Mouse (Mus musculus) left cerebral cortex, adult 8-10 months (tissue): ENCODE data around the gene Gins2. TPM values are rescaled to one million over a fixed set of nuclear protein-coding genes. Genes with fewer than 3 reads are reported as not detected.
A peak's percentile ranks its signal among the peaks of the same experiment; 100 is the strongest.

ENCODE experiments used
- DNase-seq, 2 experiments: peaks; one replicate each; pipeline ENCODE4 v3.0.0; 2022; ENCODE audit warnings: low spot score in 2 of 2
- total RNA-seq, 4 experiments: library from RNA; stranded (reverse); gene quantifications; 2 replicates each; pipeline ENCODE4 v1.2.4; 2022

Gene Gins2
- total RNA-seq, 4 experiments from 2014 or later = 1.1 to 3.3 (median 2.5) TPM

GRCm38 (mm10) chr8:120548313-120548761 is 40.8 kb downstream of the Gins2 start:
- peak in 1 of 2 experiments; percentile 69 for DNase-seq

- no peak for DNase-seq
Observed at GRCm38 (mm10) chr8:120547562-120547961, 41.5 kb downstream of the Gins2 start.

GRCm38 (mm10) chr8:120544155-120544554 is 44.9 kb downstream of the Gins2 start:
- DNase-seq = no peak

DNA sequence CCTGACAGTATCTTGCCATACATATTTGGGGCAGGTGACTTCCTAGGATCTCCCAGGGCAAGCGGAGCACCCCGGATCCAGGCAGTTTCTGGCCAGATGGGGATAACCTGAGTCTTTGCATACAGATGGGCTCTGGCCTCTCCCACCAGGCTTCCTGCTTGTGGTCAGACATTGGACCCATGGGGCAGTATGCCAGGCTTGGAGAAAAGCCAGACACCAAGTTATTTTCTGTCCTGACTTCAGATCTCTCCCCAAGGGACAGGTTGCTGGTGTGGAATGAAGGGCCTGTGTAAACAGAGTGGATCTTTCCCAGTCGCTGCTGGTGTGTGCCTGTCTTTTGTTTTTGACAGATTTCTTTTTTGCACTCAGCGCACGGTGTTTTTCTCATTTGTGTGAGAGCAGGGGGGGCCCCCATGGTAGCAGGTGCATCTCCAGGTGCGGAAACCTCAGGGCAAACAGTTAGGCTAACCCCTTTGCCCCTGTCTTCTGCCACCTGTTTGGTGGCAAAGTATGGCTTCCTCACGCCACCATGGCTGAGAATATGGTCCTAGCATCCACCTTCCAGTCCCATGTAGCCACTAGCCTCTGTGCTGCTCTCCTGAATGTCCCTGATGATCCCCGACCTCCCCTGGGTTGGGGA is 45.6 kb downstream of the Gins2 start:
- no peak for DNase-seq

- DNase-seq = no peak
Observed at GRCm38 (mm10) chr8:120542995-120543394, 46.1 kb downstream of the Gins2 start.

GRCm38 (mm10) chr8:120539775-120540625 is 49.1 kb downstream of the Gins2 start:
- DNase-seq = no peak

DNA sequence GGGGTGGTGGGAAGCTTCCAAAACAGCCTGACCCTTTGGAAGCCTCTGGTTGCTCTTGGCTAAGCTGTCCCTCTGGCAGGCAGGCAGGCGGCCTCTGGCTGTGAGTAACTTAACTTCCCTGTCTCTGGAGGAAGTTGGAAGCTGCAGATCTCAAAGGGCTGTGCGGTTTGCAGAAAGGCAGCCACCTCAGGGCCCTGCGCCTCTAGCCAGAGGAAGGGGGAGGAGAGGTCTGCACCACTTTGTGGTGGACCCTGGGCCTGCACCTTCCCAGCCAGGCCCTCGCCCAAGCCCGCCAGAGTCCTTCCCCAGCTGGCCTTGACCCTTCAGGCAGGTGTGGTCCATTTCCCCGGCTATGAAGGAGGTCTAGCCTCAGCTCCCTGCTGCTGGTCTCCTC is 49.7 kb downstream of the Gins2 start:
- DNase-seq = no peak

DNA sequence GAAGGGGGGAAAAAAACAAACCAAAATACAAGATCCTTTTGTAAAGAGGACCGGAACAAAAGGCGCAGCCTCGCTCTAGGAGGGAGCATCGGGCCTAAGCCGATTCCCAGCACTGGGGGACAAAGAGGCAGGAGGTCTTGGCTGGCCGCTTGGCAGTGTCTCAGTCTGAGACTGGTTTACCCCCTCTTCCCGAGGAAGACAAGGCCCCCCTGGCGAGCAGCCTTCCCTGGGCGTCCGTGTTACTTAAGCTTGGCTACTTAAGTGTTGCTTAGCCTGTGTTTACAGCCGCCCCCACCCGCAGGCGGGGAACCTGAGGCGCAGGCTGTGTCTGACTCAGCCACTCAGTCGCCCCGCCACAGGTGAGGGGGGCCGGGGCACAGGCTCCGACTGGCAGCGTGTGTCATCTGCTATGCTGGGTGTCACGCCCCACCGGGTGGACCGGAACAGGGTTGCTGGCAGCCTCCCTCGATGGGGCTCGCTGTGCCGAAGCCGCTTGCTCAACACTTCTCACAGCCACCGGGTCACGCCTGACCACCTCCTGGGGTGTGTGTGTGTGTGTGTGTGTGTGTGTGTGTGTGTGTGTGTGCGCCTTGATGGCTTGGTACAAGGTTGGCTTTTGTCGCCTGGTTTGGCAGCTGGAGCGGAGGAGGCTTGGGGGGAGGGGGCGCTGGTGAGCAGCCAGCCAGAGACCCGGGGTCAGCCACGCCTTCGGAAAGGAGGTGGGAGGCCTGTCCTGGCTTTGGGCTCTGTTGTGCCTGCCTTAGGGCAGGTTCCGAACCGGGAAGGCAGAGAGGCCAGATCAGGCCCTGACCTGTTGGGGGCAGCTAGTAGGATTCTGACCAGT is 50.5 kb downstream of the Gins2 start:
- DNase-seq = peak; percentile 55 to 86

DNA sequence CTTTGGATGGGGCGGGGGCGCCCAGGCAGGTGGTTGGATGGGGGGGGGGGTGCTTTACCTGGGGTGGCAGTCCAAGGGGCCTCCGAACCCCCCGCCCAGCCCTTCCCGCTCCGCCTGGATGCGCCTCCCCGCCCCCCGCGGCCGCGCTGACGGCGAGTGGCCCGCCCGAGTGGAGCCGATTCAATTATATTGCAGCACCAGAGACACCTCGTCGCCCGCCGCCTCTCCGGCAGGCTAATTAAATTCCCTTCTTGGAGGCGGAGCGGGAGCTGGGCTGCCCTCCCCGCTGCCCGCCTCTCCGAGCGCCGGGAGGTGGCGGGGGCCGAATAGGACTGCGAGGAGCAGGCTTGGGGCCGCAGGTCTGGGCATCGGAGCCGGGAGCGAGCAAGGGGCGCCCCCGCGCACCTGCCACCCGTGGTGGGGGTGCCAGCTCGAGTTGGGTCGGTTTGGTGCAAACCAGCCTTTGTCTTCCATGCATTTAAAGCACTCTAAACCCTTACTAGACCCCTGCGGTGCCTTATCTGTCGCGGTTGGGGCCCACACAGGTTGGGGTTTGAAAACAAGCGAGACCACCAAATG is 51.2 kb downstream of the Gins2 start:
- DNase-seq = peak; percentile 43 to 72

DNA sequence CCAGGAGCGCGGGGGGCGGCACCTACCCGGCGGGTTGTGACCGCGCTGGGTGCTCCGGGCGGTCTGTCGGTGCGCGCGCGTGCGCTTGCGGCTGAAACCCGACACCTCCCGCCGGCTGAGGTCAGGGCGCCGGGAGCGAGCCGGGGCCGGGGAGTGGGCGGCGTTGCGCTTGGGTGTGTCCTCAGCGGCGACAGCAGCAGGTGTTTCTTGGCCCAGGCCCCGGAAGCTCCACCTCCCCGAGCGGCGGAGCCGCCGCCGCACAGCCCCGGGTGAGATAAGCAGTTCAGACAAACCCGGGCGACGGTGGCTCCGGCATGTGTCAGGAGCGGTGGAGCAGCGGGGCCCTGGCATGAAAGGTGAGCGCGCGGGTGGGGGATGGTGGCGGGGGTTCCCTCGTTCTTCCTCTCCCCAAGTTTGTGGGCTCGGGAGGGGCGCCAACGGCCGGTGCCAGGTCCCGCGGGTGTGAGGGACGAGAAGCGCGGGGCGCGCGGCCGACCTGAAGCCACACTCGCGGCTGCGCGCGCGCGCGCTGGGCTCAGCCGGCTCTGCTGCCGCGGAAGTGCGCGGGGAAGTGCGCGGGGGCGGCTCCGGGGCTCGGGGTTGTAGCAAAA is 51.8 kb downstream of the Gins2 start:
- DNase-seq = peak; percentile 49 to 70

DNA sequence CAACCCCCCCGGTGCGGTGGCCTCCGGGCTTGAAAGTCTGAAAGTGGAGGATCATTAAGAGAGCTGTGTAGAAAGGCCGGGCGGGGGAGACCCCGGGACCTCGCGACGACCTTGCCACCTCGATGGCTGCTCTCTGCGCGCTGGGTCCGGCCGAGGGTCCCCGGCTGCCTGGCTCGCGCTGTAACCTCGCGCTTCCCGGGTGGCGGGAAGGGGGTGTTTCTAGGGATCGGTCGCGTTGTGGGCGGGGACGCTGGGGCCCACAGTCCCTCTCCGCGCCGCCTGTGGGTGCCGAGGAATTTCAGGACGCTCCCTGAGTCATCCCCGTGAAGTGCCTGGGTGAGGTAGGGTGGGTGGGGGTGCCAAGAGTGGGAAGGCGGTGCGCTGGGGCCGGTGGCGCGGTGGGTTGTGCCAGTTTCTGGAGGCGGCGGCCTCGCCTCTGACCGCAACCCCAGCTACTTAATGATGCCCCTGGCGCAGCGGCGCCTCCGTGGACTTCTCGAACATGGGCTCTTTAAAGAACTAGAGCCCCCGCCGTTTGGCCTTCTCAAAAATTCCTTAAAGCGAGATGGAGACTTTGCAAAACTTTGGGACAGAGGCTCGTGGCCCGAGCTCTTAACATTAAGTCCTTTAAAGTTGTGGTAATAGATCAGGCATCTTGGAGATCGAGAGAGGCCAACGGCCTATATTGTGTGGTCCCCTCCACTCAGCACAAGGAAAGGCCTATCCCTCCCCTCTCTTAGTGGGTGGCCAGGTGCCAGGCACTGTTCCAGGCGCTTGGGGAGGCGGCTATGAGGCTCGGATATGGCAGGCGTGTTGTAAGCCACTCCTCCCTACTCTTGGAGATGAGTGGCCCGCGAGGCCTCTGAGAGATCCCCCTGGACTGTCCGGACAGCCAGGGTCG is 52.5 kb downstream of the Gins2 start:
- no peak for DNase-seq

- DNase-seq = peak; percentile 52 to 77
Observed at GRCm38 (mm10) chr8:120535452-120536305, 53.4 kb downstream of the Gins2 start.

- peak; percentile 57 to 77 for DNase-seq
Observed at GRCm38 (mm10) chr8:120534504-120535368, 54.4 kb downstream of the Gins2 start.

GRCm38 (mm10) chr8:120534080-120534479 is 55.0 kb downstream of the Gins2 start:
- DNase-seq = no peak

DNA sequence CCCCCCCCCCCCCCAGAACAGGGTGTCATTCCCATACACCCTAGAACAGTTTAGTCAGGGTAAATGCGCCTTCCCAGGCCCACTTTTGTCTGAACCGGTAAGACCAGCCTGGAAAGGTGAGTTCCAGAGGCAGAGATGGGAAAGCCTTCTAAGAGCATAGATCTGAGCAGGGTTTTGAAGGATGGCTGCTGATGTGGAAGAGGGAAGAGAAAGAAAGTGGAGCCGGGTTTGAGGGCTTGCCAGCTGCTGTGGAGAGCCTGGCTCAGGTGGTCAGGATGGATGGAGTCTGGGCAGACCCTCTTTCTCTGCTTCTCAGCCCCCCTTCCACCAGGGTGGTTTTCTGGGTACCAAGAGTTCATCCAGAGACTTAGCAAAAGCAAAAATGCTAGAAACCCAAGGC is 55.7 kb downstream of the Gins2 start:
- DNase-seq = no peak

DNA sequence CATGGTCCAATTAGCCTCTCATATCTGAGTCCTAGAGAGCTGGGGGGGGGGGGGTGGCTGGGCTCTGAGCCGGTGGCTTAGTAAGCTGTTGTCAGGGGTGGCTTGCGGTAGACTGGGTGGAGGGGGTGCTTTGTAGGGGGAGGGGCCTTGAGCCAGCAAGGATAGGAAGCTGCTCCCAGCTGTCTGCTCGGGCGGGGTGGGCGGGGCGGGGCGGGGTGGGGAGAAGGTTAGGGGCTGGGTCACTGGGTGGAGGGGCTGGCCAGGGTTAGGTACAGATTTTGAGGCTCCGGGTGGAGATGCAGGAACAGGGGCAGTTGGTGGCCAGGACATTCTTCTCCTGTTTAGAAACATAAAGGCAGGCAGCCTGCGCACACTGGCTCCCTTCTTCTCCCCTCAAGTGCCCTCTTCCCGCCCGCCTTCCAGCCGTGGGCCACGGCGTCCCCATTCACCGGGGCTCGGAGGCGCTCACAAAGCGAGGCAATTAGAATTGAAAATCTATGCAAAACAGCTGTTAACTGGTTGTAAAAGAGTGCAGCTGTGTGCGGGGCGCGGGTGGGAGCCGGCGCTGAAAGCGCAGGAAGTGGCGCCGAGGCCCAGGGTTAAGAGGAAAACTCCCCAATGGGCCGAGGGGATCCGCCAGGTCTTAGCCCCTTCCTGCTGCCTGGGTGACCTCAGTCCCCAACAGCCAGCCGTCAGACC is 56.4 kb downstream of the Gins2 start:
- no peak for DNase-seq

DNA sequence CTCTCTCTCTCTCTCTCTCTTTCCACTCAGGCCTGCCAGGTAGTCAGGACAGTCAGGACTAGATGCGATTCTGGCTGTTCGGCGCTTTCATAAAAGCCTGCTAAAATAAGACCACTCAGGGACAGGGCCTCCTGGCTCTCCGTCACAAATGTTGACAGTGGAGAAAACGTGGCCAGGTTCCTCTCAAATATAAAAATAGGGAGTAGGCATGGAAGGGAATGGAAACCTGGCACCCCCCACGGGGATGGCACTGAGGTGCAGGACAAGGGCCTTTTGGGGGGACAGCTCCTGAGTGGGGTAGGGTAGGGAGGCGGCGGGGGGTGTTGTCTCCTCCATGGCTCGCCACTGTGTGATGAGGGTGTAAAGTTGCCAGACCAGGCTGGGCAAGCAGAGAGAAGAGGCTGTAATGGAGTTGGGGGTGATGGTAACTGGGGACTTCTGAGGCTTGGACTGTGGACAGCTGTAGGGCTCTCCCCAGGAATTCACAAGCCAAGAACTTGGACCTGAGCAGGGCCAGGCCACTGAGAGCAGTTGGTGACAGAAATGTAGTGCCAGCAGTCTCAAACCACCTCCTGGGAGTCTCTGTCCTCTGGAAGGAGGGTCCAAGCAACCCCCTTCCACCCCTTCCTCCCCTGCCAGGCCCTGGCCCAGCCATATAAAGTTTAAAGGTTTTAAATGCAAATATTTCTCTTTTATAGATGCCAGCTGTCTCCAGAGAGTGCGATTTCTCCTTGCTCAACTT is 57.2 kb downstream of the Gins2 start:
- DNase-seq = no peak
